Mouse (Mus musculus) liver, postnatal 0 days (tissue): ENCODE measurements around the gene Pcbp1. TPM values are rescaled to one million over a fixed set of nuclear protein-coding genes. Genes with fewer than 3 reads are reported as not detected.

Experiments used
- ATAC-seq: fragments of 200-750 bp; cut with Nextera tagmentation; 2 replicates; pipeline ENCODE4 v1.8.0; 2017; ENCODE audit warnings: mild to moderate bottlenecking, moderate library complexity
- DNase-seq: peaks from one replicate; pipeline ENCODE4 v3.0.0-alpha.2; 2016
- H3K27ac ChIP-seq: fragments of 300-500 bp; sonication (generic); 2 replicates; pipeline ENCODE4 v1.5.1; 2014; ENCODE audit warnings: antibody characterized with exemption, moderate library complexity, mild to moderate bottlenecking, low read depth
- H3K27me3 ChIP-seq: fragments of 300-500 bp; sonication (generic); 2 replicates; pipeline ENCODE4 v1.6.1; 2014; ENCODE audit warnings: low read length, control low read depth, mixed read lengths; ENCODE audit not compliant: insufficient read depth
- H3K36me3 ChIP-seq: fragments of 300-500 bp; sonication (generic); replicated peaks from 2 replicates; pipeline ENCODE4 v1.6.1; 2014; ENCODE audit warnings: mild to moderate bottlenecking, control low read depth, low read length, moderate library complexity, mixed read lengths; ENCODE audit not compliant: insufficient read depth
- H3K4me1 ChIP-seq: fragments of 300-500 bp; sonication (generic); 2 replicates; pipeline ENCODE4 v1.6.1; 2014; ENCODE audit warnings: antibody characterized with exemption, mild to moderate bottlenecking, control low read depth; ENCODE audit not compliant: insufficient read depth
- H3K4me2 ChIP-seq: fragments of 300-500 bp; sonication (generic); 2 replicates; pipeline ENCODE4 v1.6.1; 2014; ENCODE audit warnings: low read depth, mild to moderate bottlenecking, low read length, moderate library complexity, mixed read lengths
- H3K4me3 ChIP-seq: fragments of 300-500 bp; sonication (generic); 2 replicates; pipeline ENCODE4 v1.5.1; 2014; ENCODE audit warnings: low read depth, low read length
- H3K9ac ChIP-seq: fragments of 300-500 bp; sonication (generic); replicated peaks from 2 replicates; pipeline ENCODE4 v1.6.1; 2014; ENCODE audit warnings: mild to moderate bottlenecking, moderate library complexity
- H3K9me3 ChIP-seq: fragments of 300-500 bp; sonication (generic); 2 replicates; pipeline ENCODE4 v1.6.1; 2016; ENCODE audit warnings: mild to moderate bottlenecking, control low read depth, low read length, mixed read lengths
- CTCF ChIP-seq: sonication (generic); IDR thresholded peaks from 2 replicates; pipeline ENCODE4 v1.5.1; 2016; ENCODE audit warnings: antibody characterized with exemption, low read depth
- EP300 ChIP-seq: IDR thresholded peaks from 2 replicates; pipeline ENCODE4 v1.6.1; 2016; ENCODE audit warnings: antibody characterized with exemption, low read depth, mild to moderate bottlenecking
- WGBS: fragments of 180-500 bp; shearing (Covaris S2); extraction: QIAGEN DNeasy Blood & Tissue Kit; methylation state at CpG from one replicate; pipeline ENCODE4 v1.1.7; 2014; ENCODE audit not compliant: insufficient replicate concordance; 5-methylcytosine and 5-hydroxymethylcytosine counted together
- polyA plus RNA-seq: library from polyadenylated mRNA; unstranded; fragments of >200 nt; fragmentation: Nextera tagmentation; extraction: Ambion mirVana; gene quantifications from 2 replicates; pipeline ENCODE4 v1.2.1, GENCODE M21; 2015

Gene Pcbp1
- 206 and 208 TPM in 2 replicates for polyA plus RNA-seq

DNA sequence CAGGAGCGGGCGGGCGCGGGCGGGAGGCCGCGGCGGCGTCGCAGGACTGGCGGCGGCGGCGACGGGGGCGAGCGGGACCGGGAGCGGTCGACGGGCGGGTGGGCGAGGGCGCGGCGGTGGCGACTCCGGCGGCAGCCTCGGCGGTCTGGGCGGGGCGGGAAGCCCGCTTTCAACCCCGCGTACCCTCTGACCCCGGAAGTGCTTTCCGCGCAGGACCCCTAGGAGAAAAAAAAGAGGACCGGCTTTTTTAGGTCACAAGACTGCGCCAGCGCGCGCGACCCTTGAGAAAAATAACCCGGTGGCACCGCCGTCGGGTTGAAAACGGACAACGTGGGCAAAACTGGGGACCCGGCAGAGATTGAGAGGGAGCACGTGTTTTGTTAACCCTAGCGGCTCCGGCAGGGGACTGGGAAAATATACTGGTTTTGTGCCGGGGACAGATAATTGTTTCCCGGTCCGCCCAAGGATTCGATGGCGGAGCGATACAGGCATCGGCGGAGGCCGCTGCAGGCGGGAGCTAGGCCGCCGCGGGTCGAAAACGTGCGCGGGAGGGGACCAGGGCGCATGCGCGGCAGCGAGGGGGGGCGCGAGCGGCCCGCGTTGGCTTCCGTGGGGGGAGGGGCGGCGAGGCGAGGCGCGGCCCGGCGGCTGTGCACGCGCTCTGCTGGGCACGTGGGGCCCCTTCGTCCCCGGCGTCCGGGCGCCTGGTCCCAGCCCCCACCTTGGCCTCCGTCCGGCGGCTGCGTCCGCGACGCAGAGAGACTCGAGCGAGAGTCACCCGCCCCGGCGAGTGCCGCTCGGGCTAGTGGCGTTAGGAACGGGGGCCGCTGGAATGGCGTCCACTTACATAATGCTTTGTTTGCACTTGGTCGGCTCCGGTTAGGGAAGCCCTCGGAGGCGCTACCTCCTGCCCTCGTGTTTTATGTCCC, at the start of gene Pcbp1:
Gene Pcbp1 (minus strand): TSS at position 290 of the 929 bp plus-strand sequence.
- Histone ChIP-seq H3K36me3 (peaks cover 18% of the 10 kb centered on the region; the same call in 1 of the 2 replicates), H3K4me3 (peak within 1 kb of the TSS; percentile 87), H3K4me1 (peaks cover 20% of the 10 kb centered on the region), H3K9ac (peak within 1 kb of the TSS; percentile 86), H3K4me2 (peak within 1 kb of the TSS; percentile 81), H3K9me3 (no peaks in the 10 kb centered on the region), H3K27me3 (no peaks in the 10 kb centered on the region), H3K27ac (peak within 1 kb of the TSS; percentile 99)
- WGBS: under 1% methylated on average over 73 of the region's 120 CpGs
- DNase-seq (peak; percentile 98), ATAC-seq (peak; percentile 76)
- TF ChIP-seq EP300 (peak; percentile 79; the same call in 1 of the 2 replicates), CTCF (no peak)

GRCm38 (mm10) chr6:86574495-86574894, 48.4 kb upstream of the Pcbp1 start:
- no peak for ATAC-seq

GRCm38 (mm10) chr6:86570830-86571229, 44.7 kb upstream of the Pcbp1 start:
- 32% methylated on average over 9 of the region's 9 CpGs for WGBS
- Histone ChIP-seq H3K4me1 (peaks cover 18% of the 10 kb centered on the region), H3K4me2 (no peak overlapping the region), H3K9me3 (no peaks in the 10 kb centered on the region), H3K27ac (peak overlapping the region; percentile 75), H3K36me3 (0 out of 2 replicates have a peak, but pooled peaks cover 3% of the 10 kb centered on the region), H3K4me3 (no peak overlapping the region), H3K27me3 (no peaks in the 10 kb centered on the region), H3K9ac (peak overlapping the region; percentile 55)
- TF ChIP-seq EP300: peak; percentile 93
- TF ChIP-seq CTCF: no peak
- ATAC-seq: peak; percentile 77
- peak; percentile 75 for DNase-seq

More at GRCm38 (mm10) chr6:86574495-86574894, 48.4 kb upstream of the Pcbp1 start:
- Histone ChIP-seq H3K9me3 (no peaks in the 10 kb centered on the region), H3K36me3 (no peaks in the 10 kb centered on the region), H3K9ac (no peak overlapping the region), H3K4me1 (peaks cover 16% of the 10 kb centered on the region), H3K27me3 (no peaks in the 10 kb centered on the region), H3K4me2 (no peak overlapping the region), H3K4me3 (no peak overlapping the region), H3K27ac (no peak overlapping the region)
- TF ChIP-seq EP300: no peak
- TF ChIP-seq CTCF: no peak
- WGBS: 85% methylated on average over 3 of the region's 3 CpGs
- DNase-seq: no peak

DNA sequence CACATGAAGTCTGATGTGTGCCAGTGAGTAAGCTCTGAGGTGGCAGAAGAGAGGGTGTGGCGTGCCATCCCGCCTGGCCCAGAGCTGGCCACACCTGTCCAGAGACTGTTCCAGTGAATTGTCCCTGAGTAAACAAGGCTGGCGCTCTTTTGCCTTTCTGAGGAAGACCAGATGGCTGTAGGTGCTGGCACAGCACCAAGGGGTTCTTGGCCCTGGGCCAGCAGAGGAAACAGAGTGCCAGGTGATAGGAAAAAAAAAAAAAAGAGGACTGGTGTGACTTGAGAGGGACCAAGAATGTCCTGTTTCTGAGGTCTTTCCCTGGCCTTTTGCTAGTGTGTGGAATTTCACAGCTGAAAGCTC, 43.3 kb upstream of the Pcbp1 start:
- Histone ChIP-seq H3K27ac (no peak overlapping the region), H3K4me1 (peaks cover 18% of the 10 kb centered on the region), H3K27me3 (no peaks in the 10 kb centered on the region), H3K36me3 (peaks cover 5% of the 10 kb centered on the region), H3K4me2 (no peak overlapping the region), H3K4me3 (no peak overlapping the region), H3K9me3 (no peaks in the 10 kb centered on the region), H3K9ac (no peak overlapping the region)
- WGBS: 57% methylated on average over 3 of the region's 3 CpGs
- TF ChIP-seq CTCF: no peak
- no peak for TF ChIP-seq EP300
- peak; percentile 24; the same call in 1 of the 2 replicates for ATAC-seq
- peak; percentile 56 for DNase-seq

GRCm38 (mm10) chr6:86568816-86569460, 42.8 kb upstream of the Pcbp1 start:
- Histone ChIP-seq H3K36me3 (peaks cover 7% of the 10 kb centered on the region), H3K4me3 (no peak overlapping the region), H3K9me3 (no peaks in the 10 kb centered on the region), H3K27me3 (no peaks in the 10 kb centered on the region), H3K9ac (no peak overlapping the region), H3K4me2 (no peak overlapping the region), H3K4me1 (peaks cover 18% of the 10 kb centered on the region), H3K27ac (no peak overlapping the region)
- ATAC-seq (no peak), DNase-seq (no peak)
- TF ChIP-seq CTCF: no peak
- TF ChIP-seq EP300: no peak
- WGBS: 60% methylated on average over 3 of the region's 3 CpGs

DNA sequence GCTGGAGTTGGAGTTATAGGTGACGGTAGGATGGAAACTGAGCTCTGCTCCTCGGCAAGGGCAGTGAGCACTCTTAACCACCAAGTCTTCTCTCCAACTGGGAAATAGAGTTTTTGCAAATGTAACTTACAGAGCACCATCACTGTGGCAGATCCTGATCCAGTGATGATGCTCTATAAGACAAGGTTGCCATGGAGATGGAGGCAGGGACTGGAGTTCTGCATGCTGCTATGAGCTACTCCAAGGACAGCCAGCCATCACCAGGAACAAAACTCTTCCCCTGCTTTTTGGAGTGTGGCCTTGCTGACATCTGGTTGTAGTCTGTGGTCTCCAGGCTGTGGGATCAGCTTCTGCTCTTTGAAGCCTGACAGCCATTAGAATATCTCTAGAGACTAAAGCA, 39.7 kb upstream of the Pcbp1 start:
- no peak overlapping the region for H3K4me3 ChIP-seq
- H3K9me3 ChIP-seq: no peaks in the 10 kb centered on the region
- H3K4me1 ChIP-seq: peaks cover 13% of the 10 kb centered on the region
- H3K27me3 ChIP-seq: no peaks in the 10 kb centered on the region
- 87% methylated on average over 2 of the region's 2 CpGs for WGBS
- no peak overlapping the region for H3K9ac ChIP-seq
- peaks cover 18% of the 10 kb centered on the region for H3K36me3 ChIP-seq
- no peak overlapping the region for H3K27ac ChIP-seq
- ATAC-seq (no peak), DNase-seq (no peak)
- no peak for TF ChIP-seq CTCF
- TF ChIP-seq EP300: no peak
- H3K4me2 ChIP-seq: no peak overlapping the region
